Mouse (Mus musculus) spleen, postnatal 14 days (tissue): ENCODE measurements around the gene Ube2o.

Source experiments
- DNase-seq, 2 experiments: peaks; one replicate each; pipeline ENCODE4 v3.0.0; 2021 to 2022; ENCODE audit warnings: low spot score in 2 of 2

Gene Ube2o

DNA sequence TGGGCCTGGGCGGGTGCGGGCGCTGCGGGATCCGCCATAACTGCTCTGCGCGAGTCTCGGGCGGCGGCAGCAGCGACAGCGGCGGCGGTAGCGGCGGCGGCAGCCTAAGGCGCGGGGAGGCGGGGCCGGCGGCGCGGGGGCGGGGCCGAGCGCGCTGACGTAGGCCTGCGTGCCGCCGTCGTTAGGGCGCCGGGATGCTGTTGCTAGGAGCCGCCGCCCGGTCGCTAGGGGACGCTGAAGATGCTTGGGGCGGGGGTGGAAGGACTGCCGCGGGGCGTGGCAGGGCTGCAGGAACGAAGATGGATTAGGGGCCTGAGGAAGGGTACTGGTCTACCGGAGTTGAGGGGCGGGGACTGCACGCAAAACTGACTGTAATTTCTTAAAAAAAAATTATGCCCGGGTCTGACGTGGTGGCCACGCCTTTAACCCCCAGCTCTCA, at the start of gene Ube2o:
TSS of gene Ube2o (minus strand) at position 72 of the 439 bp plus-strand sequence.
- DNase-seq, result peak; percentile 79 to 90

- DNase-seq, result no peak
Measured at GRCm38 (mm10) chr11:116630171-116630965, 49.1 kb upstream of the Ube2o start.

GRCm38 (mm10) chr11:116629472-116629871, 48.2 kb upstream of the Ube2o start:
- DNase-seq, result no peak

DNA sequence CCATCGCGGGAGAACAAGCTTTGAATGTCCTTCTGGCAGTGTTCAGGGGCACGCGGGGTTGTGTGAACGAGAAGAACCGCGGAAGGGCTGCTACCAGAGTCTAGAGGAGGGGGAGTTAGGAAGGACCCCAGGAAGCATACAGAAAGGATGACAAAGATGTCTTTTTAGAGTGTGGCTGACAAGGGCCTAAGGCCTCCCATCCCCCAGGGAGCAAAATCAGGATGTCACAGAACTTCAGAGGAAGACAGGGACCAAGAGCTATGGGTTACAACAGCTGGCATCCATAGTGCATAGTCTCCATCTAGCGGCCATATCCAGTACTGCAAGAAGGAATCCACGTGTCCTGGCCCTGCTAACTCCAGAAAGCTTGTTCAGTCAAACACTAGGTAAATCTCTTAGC, 47.5 kb upstream of the Ube2o start:
- DNase-seq, result peak; percentile 70 to 85

DNA sequence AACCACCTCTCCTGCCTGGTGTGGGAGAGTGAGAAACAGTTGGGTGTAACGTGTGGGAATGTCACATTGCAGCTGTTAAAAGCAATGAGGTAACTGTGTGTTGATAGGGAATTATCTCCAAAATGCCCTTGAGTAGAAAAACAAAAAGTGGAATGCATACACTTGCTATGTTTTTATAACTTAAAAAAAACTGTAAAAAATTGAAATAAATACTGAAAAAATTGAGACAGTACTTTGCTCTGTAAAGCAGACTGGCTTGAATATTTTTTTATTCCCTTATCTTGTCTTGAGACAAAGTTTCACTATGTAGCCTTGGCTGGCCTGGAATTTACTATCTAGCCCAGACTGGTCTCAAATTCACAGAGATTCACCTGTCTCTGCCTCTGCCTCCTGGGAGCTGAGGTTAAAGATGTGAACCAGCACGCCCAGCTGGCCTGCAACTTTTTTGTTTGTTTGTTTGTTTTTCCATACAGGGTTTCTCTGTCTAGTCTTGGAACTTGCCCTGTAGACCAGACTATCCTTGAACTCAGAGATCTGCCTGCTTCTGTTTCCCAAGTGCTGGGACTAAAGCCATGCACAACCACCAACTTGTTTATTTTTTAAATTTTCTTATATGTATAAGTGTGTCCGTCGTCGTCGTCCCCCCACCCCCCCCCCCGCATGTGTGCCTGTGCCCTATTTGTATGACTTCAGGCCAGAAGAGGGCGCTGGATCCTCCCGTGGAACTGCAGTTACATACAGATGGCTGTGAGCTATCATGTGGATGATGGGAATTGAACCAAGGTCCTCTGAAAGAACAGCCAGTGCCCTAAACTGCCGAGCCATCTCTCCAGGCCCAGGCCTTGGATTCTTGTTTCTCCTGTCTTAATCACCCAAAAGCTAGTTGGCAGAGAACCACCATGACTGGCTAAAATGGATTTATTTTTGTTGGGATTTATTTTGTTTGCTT, 46.1 kb upstream of the Ube2o start:
- peak in 1 of 2 experiments; percentile 63 for DNase-seq

GRCm38 (mm10) chr11:116626299-116627071, 45.2 kb upstream of the Ube2o start, which contains the start of gene Rhbdf2:
Gene Rhbdf2 (minus strand): TSS chr11:116627019.
- DNase-seq, result no peak

- DNase-seq, result peak; percentile 56 to 71
Measured at GRCm38 (mm10) chr11:116625081-116626000, 44.1 kb upstream of the Ube2o start.

GRCm38 (mm10) chr11:116624131-116624832, 43.0 kb upstream of the Ube2o start:
- DNase-seq, result peak; percentile 88 to 89

- no peak for DNase-seq
Measured at GRCm38 (mm10) chr11:116623281-116624124, 42.3 kb upstream of the Ube2o start.

- no peak for DNase-seq
Measured at GRCm38 (mm10) chr11:116621258-116621704, 40.0 kb upstream of the Ube2o start.

DNA sequence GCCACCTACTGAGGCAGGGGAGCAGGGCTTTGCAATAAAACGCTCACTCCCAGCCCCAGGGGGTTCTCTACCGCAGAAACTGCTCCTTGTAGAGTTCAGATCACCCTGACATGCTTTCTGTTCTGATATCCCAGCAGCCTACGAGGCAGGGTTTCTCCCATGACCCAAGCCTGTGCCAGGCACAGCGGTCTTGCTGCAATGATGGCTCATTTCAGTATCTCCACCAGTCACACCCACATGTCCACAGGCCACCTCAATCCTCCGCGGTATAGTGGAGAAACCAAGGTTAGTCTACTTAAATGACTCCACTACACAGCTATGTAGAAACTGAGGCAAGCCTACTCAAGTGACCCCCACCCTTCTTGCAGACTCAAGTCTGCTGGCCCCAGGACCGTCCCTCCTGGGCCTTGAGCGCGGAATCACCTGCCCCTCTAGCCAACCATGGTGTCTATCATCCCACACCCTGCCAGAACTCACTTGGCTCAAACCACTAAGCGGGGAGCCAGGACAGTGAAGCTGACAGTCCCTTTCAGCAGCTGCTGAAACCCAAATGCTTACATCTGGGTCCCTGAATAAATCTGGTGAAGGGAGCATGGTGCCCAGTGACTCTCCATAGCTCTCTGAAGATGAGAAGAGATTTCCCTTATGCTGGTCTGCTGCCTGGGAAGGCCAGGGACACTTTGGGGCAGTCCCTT, 39.5 kb upstream of the Ube2o start:
- no peak for DNase-seq

GRCm38 (mm10) chr11:116620073-116620472, 38.8 kb upstream of the Ube2o start:
- no peak for DNase-seq

GRCm38 (mm10) chr11:116619561-116619960, 38.3 kb upstream of the Ube2o start:
- no peak for DNase-seq

- no peak for DNase-seq
Measured at GRCm38 (mm10) chr11:116619156-116619555, 37.9 kb upstream of the Ube2o start.

DNA sequence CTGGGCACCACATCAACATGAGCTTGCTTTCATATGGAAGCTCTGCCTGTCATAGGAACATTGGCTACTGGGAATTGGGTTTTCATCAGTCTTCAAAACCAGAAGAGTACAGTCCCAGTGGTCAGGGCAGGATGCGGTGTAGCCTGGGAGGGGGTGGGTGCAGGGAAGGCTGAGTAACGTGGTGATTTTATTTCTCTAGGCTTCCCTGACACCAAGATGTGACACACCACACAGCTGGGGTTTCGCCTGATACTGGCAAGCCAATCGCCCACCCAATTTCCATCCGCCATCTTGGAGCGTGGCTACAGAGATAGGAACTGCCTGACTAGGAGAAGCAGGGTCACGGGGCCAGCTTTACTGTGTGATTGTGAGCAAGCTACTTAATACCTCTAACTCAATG, 37.4 kb upstream of the Ube2o start:
- no peak for DNase-seq

DNA sequence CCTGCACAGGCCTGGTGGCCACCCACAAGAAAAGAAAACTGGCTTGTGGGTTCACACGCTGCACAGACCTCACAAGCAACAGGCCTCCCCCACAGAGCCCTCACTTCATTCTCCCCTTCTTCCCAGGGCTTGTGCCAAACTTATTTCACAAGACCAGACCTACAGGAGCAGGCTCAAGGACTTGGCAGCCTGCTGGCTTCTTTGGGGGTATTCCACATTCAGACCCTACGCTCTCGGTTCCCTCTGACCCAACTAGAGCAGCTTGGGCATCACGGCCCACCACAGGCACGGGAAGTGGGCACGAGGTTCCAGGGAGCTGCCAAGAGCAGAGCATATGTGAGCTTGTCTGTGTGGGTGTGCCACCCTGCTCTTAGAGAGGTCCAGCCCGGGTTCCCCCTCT, 36.4 kb upstream of the Ube2o start:
- DNase-seq, result no peak

DNA sequence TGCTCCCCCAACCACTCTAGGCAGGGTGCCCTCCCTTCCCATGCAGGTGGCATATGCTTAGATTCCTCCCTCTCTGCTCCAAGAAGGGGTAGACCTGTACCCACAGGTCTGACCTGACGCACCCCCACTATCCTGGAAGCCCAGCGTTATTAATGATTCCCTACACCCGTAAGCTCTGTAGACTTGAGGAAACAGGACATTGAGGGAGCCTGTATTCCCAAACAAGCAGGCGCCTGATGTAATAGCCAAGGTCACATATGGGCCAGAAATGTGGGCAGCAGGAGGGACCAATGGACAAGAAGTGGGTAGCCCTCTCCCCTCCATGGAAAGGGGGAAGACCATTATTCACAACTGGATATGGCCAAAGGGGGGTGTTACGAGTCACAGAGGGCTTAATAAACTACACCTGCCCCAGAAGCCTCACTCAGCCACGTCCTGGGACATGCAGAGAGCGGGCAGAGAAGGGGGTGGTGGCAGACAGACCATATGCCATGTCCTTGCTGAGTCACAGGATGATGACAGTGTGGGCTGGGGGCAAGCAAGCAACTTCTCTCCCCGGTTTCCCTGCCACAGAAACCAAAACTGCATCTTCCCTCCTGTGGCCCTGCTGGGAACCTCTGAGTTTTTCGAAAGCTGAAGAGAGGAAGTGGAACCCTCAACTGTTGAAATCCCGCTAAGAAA, 35.3 kb upstream of the Ube2o start:
- DNase-seq, result no peak
